Mouse (Mus musculus) liver, adult (tissue): ENCODE measurements around the gene Il21r.

Experiments
- GATA4 ChIP-seq: IDR thresholded peaks from 2 replicates; pipeline ENCODE4 v1.6.1; 2014; ENCODE audit warnings: mild to moderate bottlenecking, low read length; ENCODE audit not compliant: insufficient replicate concordance

Gene Il21r

DNA sequence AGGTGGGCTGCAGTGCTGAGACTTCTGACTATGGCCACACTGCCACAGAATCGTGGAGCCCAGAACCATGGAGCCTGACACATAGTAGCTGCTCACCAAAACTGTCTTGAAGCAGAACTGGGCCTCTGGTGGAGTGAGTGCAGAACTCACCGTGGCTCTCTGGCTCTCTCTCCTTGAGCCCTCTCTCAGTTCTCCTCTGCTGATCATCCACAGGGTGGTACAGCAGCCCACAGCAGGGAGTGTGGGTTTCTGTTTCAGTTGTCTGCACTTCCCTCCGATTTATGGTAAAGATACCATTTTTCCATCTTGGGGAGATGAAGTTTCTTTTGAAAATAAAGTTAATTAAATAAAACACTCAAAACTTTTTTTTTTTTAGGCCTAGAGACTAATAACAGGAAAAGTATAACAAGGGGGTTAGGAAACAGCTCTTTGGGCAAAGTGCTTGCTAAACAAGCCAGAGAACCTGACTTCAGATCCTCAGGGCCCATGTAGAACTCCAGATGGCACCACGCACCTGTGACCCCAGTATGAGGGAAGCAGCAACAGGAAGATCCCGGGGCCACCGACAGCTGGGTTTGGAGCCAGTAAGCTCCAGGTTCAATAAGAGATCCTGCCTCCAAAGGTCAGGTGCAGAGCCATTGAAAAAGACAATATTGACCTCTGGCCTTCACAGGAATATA is 19.8 kb upstream of the Il21r start:
- no peak for TF ChIP-seq GATA4

- no peak for TF ChIP-seq GATA4
Measured at GRCm38 (mm10) chr7:125584005-125584369, 19.2 kb upstream of the Il21r start.

- TF ChIP-seq GATA4: no peak
Measured at GRCm38 (mm10) chr7:125586355-125586754, 16.9 kb upstream of the Il21r start.

GRCm38 (mm10) chr7:125588721-125589120 is 14.5 kb upstream of the Il21r start:
- no peak for TF ChIP-seq GATA4

DNA sequence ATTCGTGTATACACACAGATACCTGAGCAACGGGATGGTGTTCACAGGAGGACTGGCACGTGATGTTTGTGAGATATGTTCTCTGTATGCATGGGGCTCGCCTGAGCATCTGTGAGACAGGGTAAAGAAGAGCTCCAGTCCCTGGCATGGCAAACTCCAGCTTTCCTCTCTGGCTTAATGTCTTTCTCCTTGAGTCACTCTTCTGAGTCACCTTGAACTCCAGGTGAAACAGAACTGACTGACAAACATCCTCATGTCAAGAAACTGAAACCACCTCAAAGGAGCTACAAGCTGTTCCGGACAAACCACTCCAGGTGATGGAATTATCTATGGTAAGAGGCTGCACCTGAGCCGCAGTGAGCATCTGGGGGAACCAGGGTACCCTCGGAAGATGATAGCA is 13.3 kb upstream of the Il21r start:
- no peak for TF ChIP-seq GATA4

GRCm38 (mm10) chr7:125593831-125594230 is 9.4 kb upstream of the Il21r start:
- TF ChIP-seq GATA4: no peak

- no peak for TF ChIP-seq GATA4
Measured at GRCm38 (mm10) chr7:125596406-125596805, 6.8 kb upstream of the Il21r start.

GRCm38 (mm10) chr7:125597083-125597482 is 6.1 kb upstream of the Il21r start:
- TF ChIP-seq GATA4: no peak

DNA sequence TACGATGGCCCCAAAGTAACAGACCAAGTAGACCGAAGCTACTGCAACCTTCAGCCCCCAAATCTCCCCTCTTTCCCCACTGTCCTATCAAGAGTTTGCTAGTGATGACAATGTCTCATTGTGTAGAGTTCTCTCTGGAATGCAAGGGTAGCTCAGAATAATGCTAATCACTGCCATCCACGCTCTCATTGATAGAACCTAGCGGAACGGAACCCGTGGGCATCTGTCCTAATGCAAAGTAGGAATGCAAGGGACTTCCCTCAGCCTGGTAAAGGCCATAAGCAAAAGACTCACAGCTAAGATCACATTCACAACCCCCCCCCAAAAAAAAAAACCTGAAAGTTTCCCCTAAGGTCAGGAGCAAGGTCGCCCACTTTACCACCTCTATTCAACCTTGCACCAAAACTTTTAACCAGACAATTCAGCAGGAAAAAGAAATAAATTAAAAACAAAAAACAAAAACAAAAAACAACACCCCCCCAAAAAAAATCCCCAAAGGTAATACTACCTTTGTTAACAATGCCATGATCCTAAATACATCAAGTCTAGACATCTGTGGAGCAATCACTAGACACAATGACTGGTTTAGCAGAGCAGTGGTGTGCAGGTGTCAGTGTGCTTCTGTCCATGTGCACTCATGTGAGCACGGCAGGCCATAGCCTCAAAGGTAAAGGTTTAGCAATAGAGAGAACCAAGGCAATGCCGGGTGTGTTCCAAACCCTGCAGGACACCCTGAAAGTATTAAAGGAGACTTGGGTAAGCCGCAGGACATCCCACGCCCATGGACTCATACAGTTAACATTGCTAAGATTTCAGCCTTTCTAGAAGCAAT is 5.5 kb upstream of the Il21r start:
- TF ChIP-seq GATA4: no peak

GRCm38 (mm10) chr7:125599373-125599973 is 3.8 kb upstream of the Il21r start:
- TF ChIP-seq GATA4: no peak

GRCm38 (mm10) chr7:125600136-125600535 is 3.1 kb upstream of the Il21r start:
- no peak for TF ChIP-seq GATA4

- no peak for TF ChIP-seq GATA4
Measured at GRCm38 (mm10) chr7:125600612-125601279, 2.5 kb upstream of the Il21r start.

DNA sequence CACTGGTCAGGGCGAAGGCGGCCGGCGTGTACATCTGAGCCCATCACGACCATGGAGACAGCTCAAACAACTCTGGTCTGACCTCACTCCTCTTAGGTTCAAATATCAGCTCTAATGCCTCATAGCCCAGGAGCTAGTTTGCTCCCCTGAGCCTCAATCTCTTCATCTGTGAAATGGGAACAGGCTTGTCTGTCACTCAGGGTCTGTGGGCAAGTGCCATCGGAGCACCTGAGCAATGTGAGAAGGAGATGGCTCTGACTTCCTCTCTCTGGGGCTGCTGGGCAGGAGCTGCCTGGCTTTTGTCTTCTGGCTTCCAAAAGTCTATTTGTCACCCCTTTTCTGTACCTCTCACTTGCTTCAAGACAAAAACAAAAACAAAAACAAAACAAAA is 2.0 kb upstream of the Il21r start:
- TF ChIP-seq GATA4: no peak

GRCm38 (mm10) chr7:125601821-125602448 is 1.3 kb upstream of the Il21r start:
- TF ChIP-seq GATA4: no peak
